Mouse (Mus musculus) MEL (cell line): ENCODE results near the gene Prcd. TPM values are rescaled to one million over a fixed set of nuclear protein-coding genes. Genes with fewer than 3 reads are reported as not detected.

Experiments
- DNase-seq: peaks from one replicate; pipeline ENCODE4 v3.0.0; 2011; ENCODE audit warnings: low read depth, low spot score
- H3K27ac ChIP-seq: 2 replicates; pipeline ENCODE4 v1.5.1; 2012; ENCODE audit warnings: low read depth, mild to moderate bottlenecking, control low read depth, low read length, moderate library complexity; ENCODE audit not compliant: control insufficient read depth
- H3K27me3 ChIP-seq, 2 experiments: fragments of 150-350 bp in 1 of 2; sonication (generic) in 1 of 2; 2 replicates each; pipeline ENCODE4 v1.6.1; 2012; ENCODE audit warnings: low read length in 2 of 2, mild to moderate bottlenecking in 2 of 2, improper control_type of control experiment in 1 of 2, moderate library complexity in 1 of 2; ENCODE audit not compliant: insufficient read depth in 2 of 2, control insufficient read depth in 1 of 2
- H3K36me3 ChIP-seq, 2 experiments: 2 replicates each; pipeline ENCODE4 v1.6.1; 2012 to 2014; ENCODE audit warnings: low read length in 2 of 2, improper control_type of control experiment in 1 of 2, inconsistent platforms in 1 of 2, mild to moderate bottlenecking in 1 of 2; ENCODE audit not compliant: insufficient read depth in 2 of 2, control insufficient read depth in 1 of 2
- H3K4me1 ChIP-seq, 2 experiments: fragments of 150-350 bp in 1 of 2; sonication (generic) in 1 of 2; 2 replicates each; pipeline ENCODE4 v1.6.1; 2012; ENCODE audit warnings: low read length in 2 of 2, improper control_type of control experiment in 1 of 2, mild to moderate bottlenecking in 1 of 2; ENCODE audit not compliant: insufficient read depth in 2 of 2, control insufficient read depth in 1 of 2
- H3K4me3 ChIP-seq, 2 experiments: fragments of 150-350 bp in 1 of 2; sonication (generic) in 1 of 2; 2 replicates each; pipeline ENCODE4 v1.5.1; 2012; ENCODE audit warnings: low read depth in 2 of 2, low read length in 2 of 2, mild to moderate bottlenecking in 2 of 2, moderate library complexity in 2 of 2, control low read depth in 1 of 2, improper control_type of control experiment in 1 of 2; ENCODE audit not compliant: control insufficient read depth in 1 of 2, insufficient read depth in 1 of 2
- H3K79me2 ChIP-seq: 2 replicates; pipeline ENCODE4 v1.6.1; 2012; ENCODE audit warnings: mild to moderate bottlenecking, low read length, moderate library complexity; ENCODE audit not compliant: control insufficient read depth, poor library complexity, insufficient read depth
- H3K9ac ChIP-seq: 2 replicates; pipeline ENCODE4 v1.6.1; 2012; ENCODE audit warnings: low read depth, mild to moderate bottlenecking, control low read depth, low read length, moderate library complexity; ENCODE audit not compliant: control insufficient read depth, poor library complexity, severe bottlenecking
- H3K9me3 ChIP-seq: fragments of 150-350 bp; sonication (generic); replicated peaks from 2 replicates; pipeline ENCODE4 v1.6.1; 2012; ENCODE audit warnings: mild to moderate bottlenecking, low read length, improper control_type of control experiment, moderate library complexity; ENCODE audit not compliant: insufficient read depth
- BHLHE40 ChIP-seq: IDR thresholded peaks from 2 replicates; pipeline ENCODE4 v1.6.1; 2012; ENCODE audit warnings: low read depth, mild to moderate bottlenecking, inconsistent platforms, low read length, improper control_type of control experiment, borderline replicate concordance
- CHD1 ChIP-seq: IDR thresholded peaks from 2 replicates; pipeline ENCODE4 v1.6.1; 2012; ENCODE audit warnings: low read depth, mild to moderate bottlenecking, inconsistent platforms, low read length, improper control_type of control experiment
- CHD2 ChIP-seq: IDR thresholded peaks from 2 replicates; pipeline ENCODE4 v1.6.1; 2011; ENCODE audit warnings: low read length, improper control_type of control experiment
- CTCF ChIP-seq, 3 experiments: IDR thresholded peaks in 2 of 3; conservative IDR thresholded peaks in 1 of 3; 2 replicates each; pipeline ENCODE4 v1.5.1; 2011 to 2012; ENCODE audit warnings: low read length in 3 of 3, low read depth in 2 of 3, mild to moderate bottlenecking in 2 of 3, improper control_type of control experiment in 1 of 3, inconsistent platforms in 1 of 3, mixed read lengths in 1 of 3, moderate library complexity in 1 of 3; ENCODE audit not compliant: control insufficient read depth in 1 of 3, insufficient read depth in 1 of 3, poor library complexity in 1 of 3, severe bottlenecking in 1 of 3
- E2F4 ChIP-seq: IDR thresholded peaks from 2 replicates; pipeline ENCODE4 v1.6.1; 2011; ENCODE audit warnings: low read depth, low read length, improper control_type of control experiment, borderline replicate concordance
- EP300 ChIP-seq, 2 experiments: IDR thresholded peaks; 2 replicates each; pipeline ENCODE4 v1.6.1; 2011; ENCODE audit warnings: improper control_type of control experiment in 2 of 2, low read length in 2 of 2, low read depth in 1 of 2, mild to moderate bottlenecking in 1 of 2
- ETS1 ChIP-seq: IDR thresholded peaks from 2 replicates; pipeline ENCODE4 v1.6.1; 2012; ENCODE audit warnings: low read depth, mild to moderate bottlenecking, inconsistent platforms, low read length, improper control_type of control experiment, moderate library complexity
- GABPA ChIP-seq: IDR thresholded peaks from 2 replicates; pipeline ENCODE4 v1.6.1; 2012; ENCODE audit warnings: low read depth, mild to moderate bottlenecking, inconsistent platforms, low read length, improper control_type of control experiment, moderate library complexity
- GATA1 ChIP-seq: IDR thresholded peaks from 2 replicates; pipeline ENCODE4 v1.6.1; 2011; ENCODE audit warnings: low read depth, low read length, improper control_type of control experiment
- HCFC1 ChIP-seq: IDR thresholded peaks from 2 replicates; pipeline ENCODE4 v1.6.1; 2012; ENCODE audit warnings: low read depth, mild to moderate bottlenecking, inconsistent platforms, low read length, improper control_type of control experiment, moderate library complexity
- JUND ChIP-seq: IDR thresholded peaks from 2 replicates; pipeline ENCODE4 v1.6.1; 2011; ENCODE audit warnings: low read depth, mild to moderate bottlenecking, improper control_type of control experiment, low read length
- KAT2A ChIP-seq: conservative IDR thresholded peaks from 2 replicates; pipeline ENCODE4 v1.6.1; 2012; ENCODE audit warnings: low read depth, low read length, improper control_type of control experiment, inconsistent platforms
- MAFK ChIP-seq: IDR thresholded peaks from 2 replicates; pipeline ENCODE4 v1.6.1; 2011; ENCODE audit warnings: low read depth, mild to moderate bottlenecking, low read length, improper control_type of control experiment, borderline replicate concordance
- MAX ChIP-seq: IDR thresholded peaks from 2 replicates; pipeline ENCODE4 v1.6.1; 2011; ENCODE audit warnings: low read length, improper control_type of control experiment
- MAZ ChIP-seq: IDR thresholded peaks from 2 replicates; pipeline ENCODE4 v1.6.1; 2012; ENCODE audit warnings: low read depth, mild to moderate bottlenecking, inconsistent platforms, low read length, improper control_type of control experiment
- MEF2A ChIP-seq: IDR thresholded peaks from 2 replicates; pipeline ENCODE4 v1.6.1; 2014; ENCODE audit warnings: low read depth, mild to moderate bottlenecking, inconsistent platforms, low read length, improper control_type of control experiment; ENCODE audit not compliant: poor library complexity, insufficient replicate concordance, severe bottlenecking; ENCODE audit errors: extremely low read depth
- MXI1 ChIP-seq: IDR thresholded peaks from 2 replicates; pipeline ENCODE4 v1.6.1; 2011; ENCODE audit warnings: mild to moderate bottlenecking, low read depth, low read length, improper control_type of control experiment
- MYB ChIP-seq: IDR thresholded peaks from 2 replicates; pipeline ENCODE4 v1.6.1; 2011; ENCODE audit warnings: mild to moderate bottlenecking, low read depth, low read length, improper control_type of control experiment
- MYC ChIP-seq: IDR thresholded peaks from 2 replicates; pipeline ENCODE4 v1.6.1; 2011; ENCODE audit warnings: low read depth, mild to moderate bottlenecking, low read length, improper control_type of control experiment, moderate library complexity
- NELFE ChIP-seq: IDR thresholded peaks from 2 replicates; pipeline ENCODE4 v1.6.1; 2011; ENCODE audit warnings: low read depth, low read length, improper control_type of control experiment
- NRF1 ChIP-seq: IDR thresholded peaks from 2 replicates; pipeline ENCODE4 v1.6.1; 2014; ENCODE audit warnings: low read depth, mild to moderate bottlenecking, inconsistent platforms, low read length, improper control_type of control experiment, moderate library complexity; ENCODE audit not compliant: poor library complexity, insufficient read depth, severe bottlenecking
- POLR2A ChIP-seq, 2 experiments: IDR thresholded peaks; 2 replicates each; pipeline ENCODE4 v1.6.1; 2011 to 2012; ENCODE audit warnings: low read length in 2 of 2, mild to moderate bottlenecking in 2 of 2, control low read depth in 1 of 2, improper control_type of control experiment in 1 of 2, low read depth in 1 of 2, moderate library complexity in 1 of 2; ENCODE audit not compliant: control insufficient read depth in 1 of 2, insufficient read depth in 1 of 2, poor library complexity in 1 of 2
- POLR2AphosphoS2 ChIP-seq: IDR thresholded peaks from 2 replicates; pipeline ENCODE4 v1.6.1; 2011; ENCODE audit warnings: low read length, improper control_type of control experiment
- POLR2AphosphoS5 ChIP-seq: IDR thresholded peaks from 2 replicates; pipeline ENCODE4 v1.6.1; 2012; ENCODE audit warnings: low read depth, borderline replicate concordance, mild to moderate bottlenecking, inconsistent platforms, low read length, moderate library complexity, mixed read lengths
- RAD21 ChIP-seq: IDR thresholded peaks from 2 replicates; pipeline ENCODE4 v1.6.1; 2011; ENCODE audit warnings: mild to moderate bottlenecking, low read depth, low read length, improper control_type of control experiment
- RCOR1 ChIP-seq: IDR thresholded peaks from 2 replicates; pipeline ENCODE4 v1.6.1; 2012; ENCODE audit warnings: low read depth, mild to moderate bottlenecking, inconsistent platforms, low read length, improper control_type of control experiment
- SIN3A ChIP-seq: IDR thresholded peaks from 2 replicates; pipeline ENCODE4 v1.6.1; 2012; ENCODE audit warnings: low read length, improper control_type of control experiment, inconsistent platforms
- SMC3 ChIP-seq: IDR thresholded peaks from 2 replicates; pipeline ENCODE4 v1.6.1; 2011; ENCODE audit warnings: low read depth, low read length, improper control_type of control experiment
- TAL1 ChIP-seq: IDR thresholded peaks from 2 replicates; pipeline ENCODE4 v1.6.1; 2012; ENCODE audit warnings: mild to moderate bottlenecking, inconsistent platforms, low read length, moderate library complexity, mixed read lengths
- TCF12 ChIP-seq: IDR thresholded peaks from 2 replicates; pipeline ENCODE4 v1.6.1; 2014; ENCODE audit warnings: low read depth, mild to moderate bottlenecking, inconsistent platforms, low read length, improper control_type of control experiment, moderate library complexity
- USF1 ChIP-seq: IDR thresholded peaks from 2 replicates; pipeline ENCODE4 v1.6.1; 2014; ENCODE audit warnings: low read depth, mild to moderate bottlenecking, inconsistent platforms, low read length, improper control_type of control experiment, moderate library complexity
- USF2 ChIP-seq, 2 experiments: IDR thresholded peaks; 2 replicates each; pipeline ENCODE4 v1.6.1; 2011 to 2012; ENCODE audit warnings: improper control_type of control experiment in 2 of 2, low read length in 2 of 2, borderline replicate concordance in 1 of 2, inconsistent platforms in 1 of 2, low read depth in 1 of 2, mild to moderate bottlenecking in 1 of 2; ENCODE audit not compliant: insufficient read depth in 1 of 2
- ZMIZ1 ChIP-seq: IDR thresholded peaks from 2 replicates; pipeline ENCODE4 v1.6.1; 2012; ENCODE audit warnings: low read depth, mild to moderate bottlenecking, inconsistent platforms, low read length, improper control_type of control experiment, moderate library complexity
- ZNF384 ChIP-seq: IDR thresholded peaks from 2 replicates; pipeline ENCODE4 v1.6.1; 2012; ENCODE audit warnings: low read depth, mild to moderate bottlenecking, inconsistent platforms, low read length, improper control_type of control experiment
- polyA plus RNA-seq, 2 experiments: library from polyadenylated mRNA; stranded (reverse) in 1 of 2; unstranded in 1 of 2; fragments of >175 nt in 1 of 2; fragments of >200 nt in 1 of 2; gene quantifications; 2 replicates each; pipeline versions ENCODE4 v1.2.1 to v1.2.4; 2012; ENCODE audit warnings: low replicate concordance in 2 of 2, low read depth in 1 of 2; ENCODE audit not compliant: insufficient read length in 2 of 2, insufficient read depth in 1 of 2, missing spikeins in 1 of 2
- total RNA-seq: library from RNA; depleted of rRNA; stranded (reverse); fragments of 300-350 nt; gene quantifications from 2 replicates; pipeline ENCODE4 v1.2.3, GENCODE M21; 2012

Gene Prcd
- total and polyA plus RNA-seq, 3 experiments, result 44.4 to 72.2 TPM; not detected in 1

DNA sequence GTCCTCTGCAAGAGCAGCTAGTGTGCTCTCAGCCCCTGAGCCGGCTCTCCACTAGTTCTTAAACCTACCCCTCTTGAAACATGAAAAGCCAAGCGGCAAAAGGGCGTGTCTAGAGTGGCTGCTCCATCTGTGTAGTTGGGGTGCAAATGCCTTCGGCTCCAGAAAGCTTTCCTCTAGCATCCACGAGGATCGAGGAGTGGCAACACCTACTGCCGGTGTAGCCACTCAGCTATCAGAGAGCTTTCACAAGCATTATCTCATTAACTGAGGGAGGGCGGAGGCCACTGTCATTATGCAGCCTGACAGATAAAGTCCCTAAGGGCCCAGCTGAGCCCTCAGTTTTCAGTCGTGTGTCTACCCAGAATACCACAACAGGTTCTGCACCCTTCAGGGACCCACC, 33.3 kb upstream of the Prcd start:
- DNase-seq, result peak; percentile 89
- peaks cover 0 to 37% of the 10 kb centered on the region in 2 experiments; a peak in 2 of 4 replicates for H3K36me3 ChIP-seq

DNA sequence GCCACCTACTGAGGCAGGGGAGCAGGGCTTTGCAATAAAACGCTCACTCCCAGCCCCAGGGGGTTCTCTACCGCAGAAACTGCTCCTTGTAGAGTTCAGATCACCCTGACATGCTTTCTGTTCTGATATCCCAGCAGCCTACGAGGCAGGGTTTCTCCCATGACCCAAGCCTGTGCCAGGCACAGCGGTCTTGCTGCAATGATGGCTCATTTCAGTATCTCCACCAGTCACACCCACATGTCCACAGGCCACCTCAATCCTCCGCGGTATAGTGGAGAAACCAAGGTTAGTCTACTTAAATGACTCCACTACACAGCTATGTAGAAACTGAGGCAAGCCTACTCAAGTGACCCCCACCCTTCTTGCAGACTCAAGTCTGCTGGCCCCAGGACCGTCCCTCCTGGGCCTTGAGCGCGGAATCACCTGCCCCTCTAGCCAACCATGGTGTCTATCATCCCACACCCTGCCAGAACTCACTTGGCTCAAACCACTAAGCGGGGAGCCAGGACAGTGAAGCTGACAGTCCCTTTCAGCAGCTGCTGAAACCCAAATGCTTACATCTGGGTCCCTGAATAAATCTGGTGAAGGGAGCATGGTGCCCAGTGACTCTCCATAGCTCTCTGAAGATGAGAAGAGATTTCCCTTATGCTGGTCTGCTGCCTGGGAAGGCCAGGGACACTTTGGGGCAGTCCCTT, 32.6 kb upstream of the Prcd start:
- peak overlapping the region; percentile 65 for H3K27ac ChIP-seq
- H3K79me2 ChIP-seq, result peaks cover 6% of the 10 kb centered on the region
- peaks cover 24 to 72% of the 10 kb centered on the region in 2 experiments for H3K4me1 ChIP-seq
- peaks cover 0 to 33% of the 10 kb centered on the region in 2 experiments; a peak in 2 of 4 replicates for H3K36me3 ChIP-seq
- no peak for TF ChIP-seq HCFC1
- no peak for TF ChIP-seq CHD2
- TF ChIP-seq TAL1, result no peak
- no peak for TF ChIP-seq POLR2A (IDR thresholded peaks at IDR 0.05; ENCODE audit: control insufficient read depth in 1 of 2, insufficient read depth in 1 of 2, low read depth in 1 of 2, low read length in 2 of 2, poor library complexity in 1 of 2)
- TF ChIP-seq POLR2AphosphoS2, result no peak
- TF ChIP-seq ZNF384, result no peak
- TF ChIP-seq NELFE, result no peak
- no peak for TF ChIP-seq MAZ
- no peak for TF ChIP-seq MYC
- H3K9me3 ChIP-seq, result no peaks in the 10 kb centered on the region
- peak overlapping the region; percentile 13 to 45 for H3K4me3 ChIP-seq
- H3K9ac ChIP-seq, result peak overlapping the region; percentile 23
- no peak for DNase-seq
- H3K27me3 ChIP-seq, result no peaks in the 10 kb centered on the region

More for the DNA sequence above, 33.3 kb upstream of the Prcd start:
- no peaks in the 10 kb centered on the region for H3K27me3 ChIP-seq
- peaks cover 27 to 72% of the 10 kb centered on the region in 2 experiments for H3K4me1 ChIP-seq
- no peaks in the 10 kb centered on the region for H3K9me3 ChIP-seq
- H3K79me2 ChIP-seq, result peaks cover 6% of the 10 kb centered on the region
- peak overlapping the region; percentile 34 for H3K9ac ChIP-seq
- TF ChIP-seq KAT2A (no peak), MEF2A (no peak), SIN3A (peak; percentile 99), EP300 (IDR thresholded peaks at IDR 0.05; ENCODE audit: low read depth in 1 of 2, low read length in 2 of 2) (peak; percentile 87 to 91), GATA1 (peak; percentile 93), USF1 (0 out of 2 replicates have a peak, but pooled peaks have one; percentile 23), MYB (0 out of 2 replicates have a peak, but pooled peaks have one; percentile 7), CTCF (IDR thresholded peaks at IDR 0.05 in 2 of 3, conservative IDR thresholded peaks at IDR 0.05 in 1 of 3; ENCODE audit: control insufficient read depth in 1 of 3, insufficient read depth in 1 of 3, low read depth in 2 of 3, low read length in 3 of 3, poor library complexity in 1 of 3, severe bottlenecking in 1 of 3) (no peak), E2F4 (no peak), POLR2A (IDR thresholded peaks at IDR 0.05; ENCODE audit: control insufficient read depth in 1 of 2, insufficient read depth in 1 of 2, low read depth in 1 of 2, low read length in 2 of 2, poor library complexity in 1 of 2) (peak in 1 of 2 experiments; percentile 41; a peak in 1 of 4 replicates), TCF12 (peak; percentile 91), MAFK (peak; percentile 37; the same call in 1 of the 2 replicates), RAD21 (no peak), RCOR1 (peak; percentile 83), TAL1 (peak; percentile 47; the same call in 1 of the 2 replicates), POLR2AphosphoS2 (no peak), JUND (no peak), HCFC1 (peak; percentile 45; the same call in 1 of the 2 replicates), GABPA (0 out of 2 replicates have a peak, but pooled peaks have one; percentile 8), MYC (peak; percentile 79; the same call in 1 of the 2 replicates), ZMIZ1 (peak; percentile 50; the same call in 1 of the 2 replicates), CHD2 (no peak), SMC3 (no peak), ZNF384 (peak; percentile 37; the same call in 1 of the 2 replicates), ETS1 (peak; percentile 99), NELFE (0 out of 2 replicates have a peak, but pooled peaks have one; percentile 22), MAX (peak; percentile 92), NRF1 (no peak), MXI1 (peak; percentile 95), CHD1 (no peak), MAZ (peak; percentile 88), USF2 (IDR thresholded peaks at IDR 0.05; ENCODE audit: borderline replicate concordance in 1 of 2, insufficient read depth in 1 of 2, low read depth in 1 of 2, low read length in 2 of 2) (no peak), POLR2AphosphoS5 (no peak), BHLHE40 (0 out of 2 replicates have a peak, but pooled peaks have one; percentile 20)
- H3K4me3 ChIP-seq, result peak overlapping the region; percentile 13 to 45
- H3K27ac ChIP-seq, result peak overlapping the region; percentile 65
